8 mouse cellular contexts compared by ENCODE assay signal in the genomic region with DNA sequence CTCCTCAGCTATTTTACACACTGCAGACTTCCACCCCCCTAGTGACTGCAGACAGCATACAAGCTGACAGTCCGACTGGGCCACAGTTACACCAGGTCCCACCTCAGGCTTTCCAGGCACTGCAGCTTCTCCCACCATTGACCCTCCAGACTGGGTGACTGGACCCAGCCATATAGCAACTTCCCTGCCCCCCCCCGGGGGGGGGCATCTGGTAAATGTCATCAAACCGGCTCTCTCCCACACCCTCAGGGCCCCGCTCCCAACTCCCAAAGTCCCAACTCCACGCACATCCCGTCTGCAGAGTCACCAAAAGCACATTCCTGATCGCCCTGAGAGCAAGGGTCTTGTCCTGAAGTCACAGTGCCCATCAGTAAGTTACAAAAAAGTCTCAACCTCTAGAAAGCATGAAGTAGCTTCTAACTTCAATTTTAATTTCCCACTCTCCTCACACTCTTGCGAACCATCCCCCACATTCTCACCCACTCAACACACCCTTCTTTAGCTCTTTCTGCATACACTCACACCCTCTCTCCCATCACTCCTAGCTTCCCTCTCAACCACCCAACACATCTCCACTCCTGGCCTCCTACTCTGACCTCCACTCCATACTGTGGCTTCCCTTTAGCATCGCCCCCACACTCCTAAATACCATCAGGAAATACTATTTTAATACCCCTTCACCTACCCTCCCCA. TPM values are rescaled to one million over a fixed set of nuclear protein-coding genes. Genes with fewer than 3 reads are reported as not detected.
DNase-seq lines count a peak whose midpoint lies in the region; ATAC-seq lines count a peak whose summit lies in the region.

No protein-coding gene starts in this region.

- peak overlapping the region; percentile 99 for H3K4me3 ChIP-seq in embryonic facial prominence, embryonic 13.5 days
- peak overlapping the region; percentile 98 for H3K4me3 ChIP-seq in kidney, embryonic 16.5 days (ENCODE audit: low read length)
- H3K4me3 ChIP-seq in neural tube, embryonic 12.5 days, result peak overlapping the region; percentile 98

- H3K4me2 ChIP-seq in embryonic facial prominence, embryonic 13.5 days, result peak overlapping the region; percentile 78
- H3K4me2 ChIP-seq in kidney, embryonic 16.5 days (replicated peaks; ENCODE audit: low read depth, low read length), result peak overlapping the region; percentile 64
- H3K4me2 ChIP-seq in neural tube, embryonic 12.5 days (replicated peaks), result peak overlapping the region; percentile 86

- peak overlapping the region; percentile 19; the same call in 1 of the 2 replicates for H3K27ac ChIP-seq in embryonic facial prominence, embryonic 13.5 days
- H3K27ac ChIP-seq in kidney, embryonic 16.5 days (ENCODE audit: low read length), result peak overlapping the region; percentile 77
- H3K27ac ChIP-seq in neural tube, embryonic 12.5 days, result no peak overlapping the region

- peaks cover 50% of the 10 kb centered on the region for H3K4me1 ChIP-seq in embryonic facial prominence, embryonic 13.5 days
- peaks cover 64% of the 10 kb centered on the region for H3K4me1 ChIP-seq in kidney, embryonic 16.5 days (ENCODE audit: insufficient read depth, low read length)
- H3K4me1 ChIP-seq in neural tube, embryonic 12.5 days, result peaks cover 32% of the 10 kb centered on the region

- no peaks in the 10 kb centered on the region for H3K27me3 ChIP-seq in embryonic facial prominence, embryonic 13.5 days
- H3K27me3 ChIP-seq in kidney, embryonic 16.5 days (ENCODE audit: insufficient read depth, low read length), result no peaks in the 10 kb centered on the region
- H3K27me3 ChIP-seq in neural tube, embryonic 12.5 days (replicated peaks), result no peaks in the 10 kb centered on the region

- H3K36me3 ChIP-seq in embryonic facial prominence, embryonic 13.5 days, result peaks cover 12% of the 10 kb centered on the region
- H3K36me3 ChIP-seq in kidney, embryonic 16.5 days (ENCODE audit: insufficient read depth, low read length), result no peaks in the 10 kb centered on the region
- H3K36me3 ChIP-seq in neural tube, embryonic 12.5 days, result no peaks in the 10 kb centered on the region

- WGBS in embryonic facial prominence, embryonic 13.5 days, result 13% methylated on average over 9 of the region's 9 CpGs
- 12% methylated on average over 9 of the region's 9 CpGs for WGBS in kidney, embryonic 16.5 days
- WGBS in neural tube, embryonic 12.5 days, result 36% methylated on average over 9 of the region's 9 CpGs

- no peak for ATAC-seq in embryonic facial prominence, embryonic 13.5 days (ENCODE audit: insufficient number of reproducible peaks, insufficient read depth, low FRiP score, low TSS enrichment, low read depth)
- no peak for ATAC-seq in kidney, embryonic 16.5 days (ENCODE audit: low FRiP score, low TSS enrichment)
- ATAC-seq in neural tube, embryonic 12.5 days (ENCODE audit: low FRiP score, low read depth), result no peak
- ATAC-seq in granulocyte monocyte progenitor cell, adult 5-6 weeks (replicated peaks; ENCODE audit: poor library complexity, severe bottlenecking), result no peak

- H3K9ac ChIP-seq in embryonic facial prominence, embryonic 13.5 days, result peak overlapping the region; percentile 95
- peak overlapping the region; percentile 98 for H3K9ac ChIP-seq in kidney, embryonic 16.5 days (replicated peaks; ENCODE audit: low read length)
- H3K9ac ChIP-seq in neural tube, embryonic 12.5 days, result peak overlapping the region; percentile 94

- H3K9me3 ChIP-seq in embryonic facial prominence, embryonic 13.5 days, result no peaks in the 10 kb centered on the region
- H3K9me3 ChIP-seq in kidney, embryonic 16.5 days (ENCODE audit: low read length), result no peaks in the 10 kb centered on the region
- no peaks in the 10 kb centered on the region for H3K9me3 ChIP-seq in neural tube, embryonic 12.5 days

- DNase-seq in left cerebral cortex, adult 18-20 months (ENCODE audit: low spot score in 2 of 2), result peak; percentile 39 to 47
- DNase-seq in left cerebral cortex, adult 8-10 months (ENCODE audit: low spot score in 2 of 2), result no peak
- DNase-seq in layer of hippocampus, adult 9-11 months, result no peak
- no peak for DNase-seq in urinary bladder, postnatal 25 days (ENCODE audit: low spot score)

RNA-seq across cellular contexts. Expression of gene Actn4, which starts 1.6 kb away (rescaled TPM):
- total RNA-seq in left cerebral cortex, adult 18-20 months (2021), result 100 to 1,000 TPM; 192 TPM
- 100 to 1,000 TPM; 161 to 178 (median 177) TPM for total RNA-seq in left cerebral cortex, adult 8-10 months (2022)
- polyA plus RNA-seq in embryonic facial prominence, embryonic 13.5 days (2015; fragmentation: Nextera tagmentation; extraction: Ambion mirVana), result 232 and 258 TPM in 2 replicates
- polyA plus RNA-seq in kidney, embryonic 16.5 days (2015; fragmentation: Nextera tagmentation; extraction: Ambion mirVana), result 360 and 374 TPM in 2 replicates
- polyA plus RNA-seq in neural tube, embryonic 12.5 days (2016; fragmentation: Nextera tagmentation; extraction: Ambion mirVana), result 186 and 192 TPM in 2 replicates
- total RNA-seq in granulocyte monocyte progenitor cell, adult 5-6 weeks (2014; fragmentation: Nextera tagmentation), result 85.8 and 94.3 TPM in 2 replicates
- total RNA-seq in granulocyte monocyte progenitor cell, adult 5-6 weeks (2017), result 40.2 and 47.1 TPM in 2 replicates

RNA-seq across cellular contexts. Expression of gene Eif3k, which starts 21.2 kb away (rescaled TPM):
- 100 to 1,000 TPM; 196 to 199 TPM for total RNA-seq in left cerebral cortex, adult 18-20 months (2021)
- total RNA-seq in left cerebral cortex, adult 8-10 months (2022), result 100 to 1,000 TPM; 197 to 208 (median 204) TPM
- 453 and 455 TPM in 2 replicates for polyA plus RNA-seq in embryonic facial prominence, embryonic 13.5 days (2015; fragmentation: Nextera tagmentation; extraction: Ambion mirVana)
- 406 and 407 TPM in 2 replicates for polyA plus RNA-seq in kidney, embryonic 16.5 days (2015; fragmentation: Nextera tagmentation; extraction: Ambion mirVana)
- 327 and 336 TPM in 2 replicates for polyA plus RNA-seq in neural tube, embryonic 12.5 days (2016; fragmentation: Nextera tagmentation; extraction: Ambion mirVana)
- 474 TPM in 2 replicates for total RNA-seq in granulocyte monocyte progenitor cell, adult 5-6 weeks (2014; fragmentation: Nextera tagmentation)
- total RNA-seq in granulocyte monocyte progenitor cell, adult 5-6 weeks (2017), result 400 and 462 TPM in 2 replicates

RNA-seq across cellular contexts. Expression of gene Map4k1, which starts 21.4 kb away (rescaled TPM):
- total RNA-seq in left cerebral cortex, adult 18-20 months (2021), result 1 to 10 TPM; 1.0 to 1.7 TPM
- 1 to 10 TPM in 3 of 4 experiments, under 1 TPM in 1; 0.99 to 3.7 (median 2.1) TPM for total RNA-seq in left cerebral cortex, adult 8-10 months (2022)
- 7.7 and 9.9 TPM in 2 replicates for polyA plus RNA-seq in embryonic facial prominence, embryonic 13.5 days (2015; fragmentation: Nextera tagmentation; extraction: Ambion mirVana)
- 9.7 and 10.1 TPM in 2 replicates for polyA plus RNA-seq in kidney, embryonic 16.5 days (2015; fragmentation: Nextera tagmentation; extraction: Ambion mirVana)
- 5.5 and 6.2 TPM in 2 replicates for polyA plus RNA-seq in neural tube, embryonic 12.5 days (2016; fragmentation: Nextera tagmentation; extraction: Ambion mirVana)
- total RNA-seq in granulocyte monocyte progenitor cell, adult 5-6 weeks (2014; fragmentation: Nextera tagmentation), result 46.1 and 62.3 TPM in 2 replicates
- 42.4 and 48.7 TPM in 2 replicates for total RNA-seq in granulocyte monocyte progenitor cell, adult 5-6 weeks (2017)

Comparison
In these comparisons a context has a peak if more than half of its experiments do, and no peak if none do; other contexts are left out.
1. DNase-seq: peak in left cerebral cortex, adult 18-20 months (2 of 2); none in left cerebral cortex, adult 8-10 months (0 of 2), layer of hippocampus, adult 9-11 months (single experiment) and urinary bladder, postnatal 25 days (single experiment).
2. RNA of gene Map4k1, which starts 21.4 kb away (total RNA-seq): 42.4 to 62.3 TPM in granulocyte monocyte progenitor cell, adult 5-6 weeks; 0.99 to 3.7 TPM in left cerebral cortex, adult 8-10 months and 1.0 to 1.7 TPM in left cerebral cortex, adult 18-20 months; every median in the first group is over 4 times any median in the second.
3. Peak in every context shown above with its lines, with median percentiles within 50 percentile points of each other: H3K4me2 ChIP-seq, H3K4me3 ChIP-seq and H3K9ac ChIP-seq.